Mouse (Mus musculus) Patski (cell line): ENCODE results near the gene Mrpl53. TPM values are rescaled to one million over a fixed set of nuclear protein-coding genes. Genes with fewer than 3 reads are reported as not detected.

Source experiments
- ATAC-seq: fragments of 100-300 bp; one replicate; pipeline ENCODE4 v1.8.0; 2021
- CTCF ChIA-PET: fragments of 350-600 bp; sonication (Branson Sonifier 250); formaldehyde crosslinking; loops from one replicate; lab custom pipeline; 2022; ENCODE audit warnings: inconsistent platforms; lab: Charles Lee
- POLR2A ChIA-PET: fragments of 350-600 bp; sonication (Branson Sonifier 250); formaldehyde crosslinking; loops from one replicate; lab custom pipeline; 2022; ENCODE audit warnings: antibody characterized with exemption, inconsistent platforms; lab: Charles Lee
- DNase-seq: peaks from one replicate; pipeline ENCODE4 v3.0.0-alpha.2; 2011; ENCODE audit warnings: low read depth, low spot score
- H3K27me3 ChIP-seq: fragments of 371-371 bp; one replicate; pipeline ENCODE4 v1.5.1; 2021
- CTCF ChIP-seq: fragments of 100-300 bp; IDR thresholded peaks from one replicate; pipeline ENCODE4 v1.5.1; 2021
- in situ Hi-C: fragments of 300-500 bp; cut with MboI; formaldehyde crosslinking; loops from 3 replicates; pipeline ENCODE4 v1.11.1; 2018; ENCODE audit warnings: low pct_unique_long_range_greater_than_20kb, mixed read lengths
- polyA plus RNA-seq: library from polyadenylated mRNA; unstranded; gene quantifications from one replicate; pipeline ENCODE4 v1.2.3, GENCODE M21; 2021

Gene Mrpl53
- polyA plus RNA-seq, 1 experiment from 2014 or later = 93.4 TPM

DNA sequence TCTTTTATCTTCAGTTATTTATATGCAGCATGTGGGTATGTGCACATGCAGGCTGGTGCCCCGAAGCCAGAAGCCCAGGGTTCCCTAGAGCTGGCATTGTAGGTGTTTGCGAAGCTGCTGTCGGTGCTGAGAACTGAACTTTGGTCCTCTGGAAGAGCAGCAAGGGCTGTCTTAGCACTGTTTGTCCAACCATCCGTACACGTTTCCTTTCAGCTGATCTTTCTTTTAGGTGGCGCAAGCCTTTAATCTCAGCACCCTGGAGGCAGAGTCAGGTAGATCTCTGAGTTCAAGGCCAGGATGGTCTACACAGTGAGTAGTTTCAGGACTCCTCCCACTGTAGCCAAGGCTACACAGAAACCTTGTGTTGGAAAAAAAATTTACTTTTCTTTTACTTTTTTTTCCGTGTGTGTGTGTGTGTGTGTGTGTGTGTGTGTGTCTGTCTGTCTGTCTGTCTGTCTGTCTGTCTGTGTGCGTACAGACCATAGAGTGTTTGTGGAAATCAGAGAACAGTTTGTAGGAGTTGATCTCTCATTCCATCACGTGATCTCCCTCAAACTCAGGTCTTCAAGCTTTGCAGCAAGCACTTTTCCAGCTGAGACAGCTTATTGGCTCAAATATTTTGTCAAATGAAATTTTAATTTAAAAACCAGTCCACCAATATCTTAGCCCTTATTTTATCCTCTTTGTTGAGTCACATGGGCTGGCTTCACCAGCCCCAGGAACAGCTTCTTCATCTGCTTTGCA, 23.5 kb downstream of the Mrpl53 start:
- H3K27me3 ChIP-seq = no peaks in the 10 kb centered on the region
- in situ Hi-C loops = no loop called here
- no peak for DNase-seq
- no peak for ATAC-seq
- TF ChIP-seq CTCF = no peak
- ChIA-PET POLR2A (interaction anchor here (0.7 to 1.1 kb wide), 3 partner anchors 8 to 14 kb away, joined by 6 to 15 read pairs (median 7); no protein-coding TSS in a partner anchor), CTCF (no interaction called here)

DNA sequence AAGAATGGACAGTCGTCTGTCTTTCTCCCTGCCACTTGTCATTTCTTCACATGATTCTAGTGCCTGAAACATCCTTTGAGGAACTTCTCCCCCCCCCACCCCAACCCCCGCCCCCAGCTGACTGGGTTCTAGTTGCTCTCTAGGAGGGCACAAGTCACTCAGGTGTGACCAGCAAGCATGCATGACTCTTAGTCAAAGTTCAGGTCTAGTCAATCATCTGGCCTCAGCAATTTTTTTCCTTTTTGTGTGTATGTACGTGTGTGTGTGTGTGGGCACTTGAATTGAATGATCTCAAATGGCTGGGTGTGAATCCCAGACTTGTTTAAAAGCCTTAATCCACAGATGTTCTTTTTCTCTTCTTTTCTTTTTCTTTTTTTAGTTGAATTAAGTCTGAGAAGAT, 25.4 kb downstream of the Mrpl53 start:
- POLR2A ChIA-PET = no interaction called here
- ATAC-seq (no peak), DNase-seq (no peak)
- no peak for TF ChIP-seq CTCF
- in situ Hi-C loops = no loop called here
- CTCF ChIA-PET = interaction anchor here (0.6 to 0.7 kb wide), 2 partner anchors 25 to 30 kb away, joined by 3 read pairs; no protein-coding TSS in a partner anchor
- H3K27me3 ChIP-seq = no peaks in the 10 kb centered on the region

DNA sequence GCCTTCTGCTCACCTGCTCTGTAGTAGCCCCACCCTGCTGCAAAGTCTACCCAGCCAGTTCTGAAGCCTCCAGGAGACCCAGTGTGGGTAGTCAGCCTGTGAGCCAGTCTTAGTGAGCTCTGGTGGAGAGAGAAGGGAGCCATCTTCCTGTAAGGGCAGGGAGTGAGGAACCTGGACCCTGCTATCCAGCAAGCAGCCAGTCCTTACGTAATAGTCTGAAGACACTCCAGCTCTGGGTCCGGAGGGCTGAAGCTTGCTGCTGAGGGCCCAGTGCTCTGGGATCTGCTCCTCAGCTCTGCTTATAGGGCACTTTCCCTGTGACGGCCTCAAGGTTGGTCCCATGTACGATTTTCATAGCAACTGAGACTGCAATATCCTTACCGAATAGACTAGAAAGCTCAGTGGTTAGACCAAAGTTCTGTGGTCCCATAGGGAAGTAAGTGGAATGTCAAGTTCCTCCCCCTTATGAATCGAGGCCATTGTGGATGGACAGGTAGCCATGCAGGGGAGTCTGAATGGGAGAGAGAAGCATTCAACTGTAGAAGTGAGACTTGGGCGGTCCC, 26.2 kb downstream of the Mrpl53 start, which contains the start of gene Rtkn:
Gene Rtkn (plus strand): TSS at position 513 of the 563 bp plus-strand sequence.
- in situ Hi-C loops = no loop called here

GRCm38 (mm10) chr6:83135571-83136161, 26.8 kb downstream of the Mrpl53 start:
- POLR2A ChIA-PET = interaction anchor here (0.7 to 1.2 kb wide), 2 partner anchors 17 to 58 kb away, joined by 3 read pairs; partner anchors contain the start of gene Pcgf1
- ATAC-seq (no peak), DNase-seq (no peak)
- in situ Hi-C loops = no loop called here
- no peak for TF ChIP-seq CTCF
- H3K27me3 ChIP-seq = no peaks in the 10 kb centered on the region
- CTCF ChIA-PET = no interaction called here

More for the DNA sequence above, 26.2 kb downstream of the Mrpl53 start, which contains the start of gene Rtkn:
- CTCF ChIA-PET = no interaction called here
- no peak for DNase-seq
- POLR2A ChIA-PET = interaction anchor here (0.8 to 1.2 kb wide), 2 partner anchors 14 to 57 kb away, joined by 3 read pairs; partner anchors contain the start of gene Pcgf1
- TF ChIP-seq CTCF = no peak
- H3K27me3 ChIP-seq = no peaks in the 10 kb centered on the region
- no peak for ATAC-seq

DNA sequence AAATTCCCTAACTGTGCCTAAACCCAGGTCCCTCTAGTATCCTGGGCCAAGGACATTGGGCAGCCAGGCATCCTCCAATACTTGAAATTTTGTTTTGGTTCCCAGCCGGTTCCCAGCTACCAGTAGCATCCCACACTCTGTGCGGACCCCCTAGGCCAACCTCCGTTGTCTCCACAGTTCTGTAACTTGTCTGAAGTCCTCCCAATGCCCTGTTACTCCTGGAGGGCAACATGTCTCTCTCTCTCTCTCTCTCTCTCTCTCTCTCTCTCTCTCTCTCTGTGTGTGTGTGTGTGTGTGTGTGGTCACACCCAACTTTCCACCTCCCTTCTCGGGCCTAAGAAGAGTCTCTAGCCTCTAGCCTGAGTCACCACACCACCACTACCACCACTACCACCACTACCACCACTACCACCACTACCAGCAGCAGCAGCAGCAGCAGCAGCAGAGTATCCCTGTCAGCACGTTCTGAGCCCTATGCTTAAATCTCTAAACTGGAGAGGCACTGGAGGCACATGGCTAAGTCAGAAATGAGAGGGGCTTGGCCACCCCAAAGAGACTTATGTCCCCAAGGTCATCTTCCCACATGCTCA, 27.5 kb downstream of the Mrpl53 start:
- no peaks in the 10 kb centered on the region for H3K27me3 ChIP-seq
- ChIA-PET POLR2A (interaction anchor here (0.7 to 2.0 kb wide), 9 partner anchors 12 to 59 kb away, joined by 3 to 11 read pairs (median 5); partner anchors contain the start of genes Pcgf1 and Wbp1), CTCF (interaction anchor here (1.4 kb wide), 1 partner anchor 23 kb away, joined by 3 read pairs; no protein-coding TSS in a partner anchor)
- no peak for TF ChIP-seq CTCF
- in situ Hi-C loops = no loop called here
- ATAC-seq = no peak
- DNase-seq = no peak

DNA sequence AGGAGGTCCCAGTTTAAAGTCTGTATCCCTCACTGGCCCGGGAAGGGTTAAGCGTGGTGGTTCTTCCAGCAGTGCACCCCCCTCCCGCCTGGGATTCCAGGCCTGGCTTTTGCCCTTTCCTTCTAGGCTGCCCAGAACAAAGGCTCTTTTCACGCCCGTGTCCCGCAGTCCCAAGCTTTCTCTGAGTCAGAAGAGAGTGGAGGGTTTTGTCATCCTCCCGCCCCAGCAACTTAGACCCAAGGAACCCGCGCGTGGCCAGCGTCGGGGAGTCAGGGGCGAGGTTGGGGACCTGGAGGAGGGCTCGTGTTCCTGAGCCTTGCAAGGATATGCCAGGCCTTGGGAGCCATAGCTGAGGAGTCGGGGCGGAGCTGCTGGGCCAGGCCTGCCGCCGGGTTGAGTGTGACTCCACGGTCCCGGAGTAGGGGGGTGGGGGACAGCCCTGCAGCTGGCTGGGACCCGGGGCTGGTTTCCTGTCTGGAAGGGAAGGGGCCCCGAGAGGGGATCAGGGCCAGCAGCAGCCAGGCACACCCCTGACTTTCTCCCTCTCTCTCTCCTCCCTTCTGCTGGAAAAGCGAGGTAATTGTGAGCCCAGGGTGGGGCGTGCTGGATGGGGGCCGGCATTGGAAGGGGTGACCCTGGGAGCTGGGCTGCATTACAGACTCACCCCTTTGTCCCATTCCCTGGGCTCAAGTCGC, 28.2 kb downstream of the Mrpl53 start:
- ChIA-PET POLR2A (interaction anchor here (0.5 to 2.0 kb wide), 8 partner anchors 11 to 44 kb away, joined by 3 to 11 read pairs (median 6); partner anchors contain the start of gene Wbp1), CTCF (interaction anchor here (1.3 to 1.4 kb wide), 2 partner anchors 14 to 22 kb away, joined by 3 read pairs; no protein-coding TSS in a partner anchor)
- DNase-seq (no peak), ATAC-seq (peak; percentile 46)
- no peaks in the 10 kb centered on the region for H3K27me3 ChIP-seq
- TF ChIP-seq CTCF = no peak
- in situ Hi-C loops = no loop called here

- H3K27me3 ChIP-seq = no peaks in the 10 kb centered on the region
- ATAC-seq (peak; percentile 66), DNase-seq (no peak)
- in situ Hi-C loops = no loop called here
- CTCF ChIA-PET = interaction anchor here (1.3 to 1.4 kb wide), 2 partner anchors 14 to 21 kb away, joined by 3 read pairs; no protein-coding TSS in a partner anchor
- POLR2A ChIA-PET = interaction anchor here (0.5 to 2.0 kb wide), 7 partner anchors 11 to 23 kb away, joined by 4 to 11 read pairs (median 6); partner anchors contain the start of gene Wbp1
- TF ChIP-seq CTCF = no peak
Measured at GRCm38 (mm10) chr6:83137576-83137950, 28.7 kb downstream of the Mrpl53 start.

DNA sequence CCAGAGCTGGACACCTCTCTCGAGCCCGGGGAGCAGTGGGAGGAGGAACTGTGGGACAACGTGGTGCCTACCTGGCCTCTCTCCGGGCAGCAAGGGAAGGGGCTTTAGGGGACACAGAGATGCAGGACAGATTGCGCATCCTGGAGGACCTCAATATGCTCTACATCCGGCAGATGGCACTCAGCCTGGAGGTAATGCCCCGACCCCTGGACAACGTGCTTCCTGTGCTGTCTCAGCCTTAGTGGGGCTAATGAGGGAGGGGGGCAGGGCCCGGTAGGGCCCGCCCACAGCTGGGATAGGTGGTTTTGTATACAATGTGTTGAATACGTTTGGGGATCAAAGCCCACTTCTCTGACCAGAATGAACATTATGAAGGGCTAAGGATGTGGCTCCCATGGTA, 29.2 kb downstream of the Mrpl53 start:
- DNase-seq (no peak), ATAC-seq (peak; percentile 19)
- CTCF ChIA-PET = interaction anchor here (1.3 to 1.4 kb wide), 2 partner anchors 15 to 21 kb away, joined by 3 read pairs; no protein-coding TSS in a partner anchor
- no peak for TF ChIP-seq CTCF
- no peaks in the 10 kb centered on the region for H3K27me3 ChIP-seq
- POLR2A ChIA-PET = interaction anchor here (1.5 to 2.0 kb wide), 4 partner anchors 10 to 18 kb away, joined by 5 to 11 read pairs (median 6); partner anchors contain the start of gene Wbp1
- in situ Hi-C loops = no loop called here

- no peak for TF ChIP-seq CTCF
- in situ Hi-C loops = no loop called here
- CTCF ChIA-PET = no interaction called here
- H3K27me3 ChIP-seq = no peaks in the 10 kb centered on the region
- POLR2A ChIA-PET = no interaction called here
- DNase-seq = no peak
- no peak for ATAC-seq
Measured at GRCm38 (mm10) chr6:83140044-83140443, 31.2 kb downstream of the Mrpl53 start.
